Mouse (Mus musculus) C2C12 (cell line): ENCODE measurements around the gene Crb3. TPM values are rescaled to one million over a fixed set of nuclear protein-coding genes. Genes with fewer than 3 reads are reported as not detected.

Source experiments
- H3K27me3 ChIP-seq: one replicate; pipeline ENCODE4 v1.6.1; 2011; ENCODE audit not compliant: control insufficient read depth, insufficient read depth, insufficient read length
- H3K36me3 ChIP-seq: one replicate; pipeline ENCODE4 v1.6.1; 2011; ENCODE audit not compliant: control insufficient read depth, insufficient read depth
- H3K4me3 ChIP-seq: one replicate; pipeline ENCODE4 v1.5.1; 2011; ENCODE audit warnings: mild to moderate bottlenecking, control low read depth; ENCODE audit not compliant: poor library complexity, insufficient read depth, severe bottlenecking
- H3K79me2 ChIP-seq: one replicate; pipeline ENCODE4 v1.6.1; 2011; ENCODE audit not compliant: control insufficient read depth, insufficient read depth
- H3K79me3 ChIP-seq: one replicate; pipeline ENCODE4 v1.6.1; 2011; ENCODE audit warnings: low read depth, control low read depth
- H3ac ChIP-seq: one replicate; pipeline ENCODE3; 2011; ENCODE audit warnings: low read depth; ENCODE audit not compliant: control insufficient read depth, insufficient read length
- CEBPB ChIP-seq: IDR thresholded peaks from one replicate; pipeline ENCODE4 v1.6.1; 2011; ENCODE audit warnings: low read depth, mild to moderate bottlenecking, control low read depth, moderate library complexity
- CTCF ChIP-seq: IDR thresholded peaks from one replicate; pipeline ENCODE4 v1.5.1; 2011; ENCODE audit not compliant: control insufficient read depth, insufficient read depth, insufficient read length
- FOSL1 ChIP-seq: IDR thresholded peaks from one replicate; pipeline ENCODE4 v1.8.0; 2011; ENCODE audit warnings: mild to moderate bottlenecking, low read length; ENCODE audit not compliant: poor library complexity, insufficient read depth, severe bottlenecking
- MAX ChIP-seq: IDR thresholded peaks from one replicate; pipeline ENCODE4 v1.6.1; 2011; ENCODE audit warnings: mild to moderate bottlenecking, control low read depth
- MYOD1 ChIP-seq: IDR thresholded peaks from one replicate; pipeline ENCODE4 v1.6.1; 2011; ENCODE audit warnings: low read depth; ENCODE audit not compliant: control insufficient read depth, insufficient read length
- MYOG ChIP-seq: IDR thresholded peaks from one replicate; pipeline ENCODE4 v1.6.1; 2011; ENCODE audit not compliant: control insufficient read depth, insufficient read length; ENCODE audit errors: extremely low read depth
- USF1 ChIP-seq: IDR thresholded peaks from one replicate; pipeline ENCODE4 v1.6.1; 2011; ENCODE audit warnings: low read depth, mild to moderate bottlenecking, control low read depth, moderate library complexity
- long read RNA-seq, 2 experiments: library from polyadenylated mRNA; unstranded; transcript quantifications; one replicate each; pipeline ENCODE4 v2.0.0; 2019 to 2020
- polyA plus RNA-seq: library from polyadenylated mRNA; unstranded; fragments of >200 nt; fragmentation: generic; extraction: Trizol; gene quantifications from one replicate; pipeline ENCODE4 v1.2.1, GENCODE M21; 2012; ENCODE audit warnings: missing spikeins

Crb3 gene
- not detected for polyA plus RNA-seq
- long read RNA-seq, experiment 1: 0 reads
- long read RNA-seq, experiment 2: 0 reads

GRCm38 (mm10) chr17:57058891-57059485 lies at the start of gene Crb3:
TSS of gene Crb3 (plus strand) at chr17:57059105.
- TF ChIP-seq USF1 (no peak), MYOG (no peak), MYOD1 (no peak), MAX (no peak), FOSL1 (no peak), CTCF (no peak), CEBPB (no peak)
- Histone ChIP-seq H3K79me3 (no peaks in the 10 kb centered on the region), H3ac (no peak within 1 kb of the TSS), H3K79me2 (no peaks in the 10 kb centered on the region), H3K27me3 (peaks cover 43% of the 10 kb centered on the region), H3K36me3 (no peaks in the 10 kb centered on the region), H3K4me3 (no peak within 1 kb of the TSS)

GRCm38 (mm10) chr17:57010911-57011235 lies 48.0 kb upstream of the Crb3 start:
- Histone ChIP-seq H3K36me3 (peaks cover 35% of the 10 kb centered on the region), H3ac (peak overlapping the region; percentile 93), H3K79me3 (peaks cover 14% of the 10 kb centered on the region), H3K4me3 (peak overlapping the region; percentile 89), H3K79me2 (peaks cover 25% of the 10 kb centered on the region), H3K27me3 (no peaks in the 10 kb centered on the region)
- no peak for TF ChIP-seq USF1

GRCm38 (mm10) chr17:57011236-57012141 lies 47.4 kb upstream of the Crb3 start, which contains the start of the genes Gtf2f1 and Gm17949:
TSS of gene Gtf2f1 (minus strand) at chr17:57011288.
TSS of gene Gm17949 (plus strand) at chr17:57011469.
- Histone ChIP-seq H3ac (peak within 1 kb of the TSS; percentile 93), H3K79me2 (peaks cover 25% of the 10 kb centered on the region), H3K27me3 (no peaks in the 10 kb centered on the region), H3K4me3 (peak within 1 kb of the TSS; percentile 89), H3K79me3 (peaks cover 14% of the 10 kb centered on the region), H3K36me3 (peaks cover 29% of the 10 kb centered on the region)
- TF ChIP-seq FOSL1 (no peak), USF1 (peak; percentile 100), MAX (peak; percentile 78), MYOG (no peak), MYOD1 (no peak), CEBPB (peak; percentile 95), CTCF (no peak)

GRCm38 (mm10) chr17:57012245-57012795 lies 46.6 kb upstream of the Crb3 start:
- H3K4me3 ChIP-seq: no peak overlapping the region
- no peak overlapping the region for H3ac ChIP-seq
- H3K79me2 ChIP-seq: peaks cover 25% of the 10 kb centered on the region
- H3K27me3 ChIP-seq: no peaks in the 10 kb centered on the region
- TF ChIP-seq MAX (no peak), USF1 (no peak), FOSL1 (no peak), MYOD1 (no peak), CTCF (no peak), MYOG (no peak), CEBPB (no peak)
- H3K79me3 ChIP-seq: peaks cover 14% of the 10 kb centered on the region
- peaks cover 21% of the 10 kb centered on the region for H3K36me3 ChIP-seq

- Histone ChIP-seq H3ac (no peak overlapping the region), H3K79me2 (no peaks in the 10 kb centered on the region), H3K36me3 (peaks cover 46% of the 10 kb centered on the region), H3K4me3 (no peak overlapping the region), H3K27me3 (no peaks in the 10 kb centered on the region), H3K79me3 (no peaks in the 10 kb centered on the region)
- no peak for TF ChIP-seq FOSL1
- TF ChIP-seq MYOG: no peak
Measured at GRCm38 (mm10) chr17:57019693-57020092, 39.2 kb upstream of the Crb3 start.

- Histone ChIP-seq H3K79me2 (peaks cover 8% of the 10 kb centered on the region), H3K79me3 (no peaks in the 10 kb centered on the region), H3ac (no peak overlapping the region), H3K4me3 (no peak overlapping the region), H3K27me3 (no peaks in the 10 kb centered on the region), H3K36me3 (peaks cover 58% of the 10 kb centered on the region)
- TF ChIP-seq MYOG (no peak), MAX (no peak), CEBPB (no peak), CTCF (no peak), USF1 (no peak), FOSL1 (no peak), MYOD1 (no peak)
Measured at GRCm38 (mm10) chr17:57020960-57021359, 37.9 kb upstream of the Crb3 start.
